Comparison of ENCODE assay signal across 10 mouse cellular contexts in the genomic region with DNA sequence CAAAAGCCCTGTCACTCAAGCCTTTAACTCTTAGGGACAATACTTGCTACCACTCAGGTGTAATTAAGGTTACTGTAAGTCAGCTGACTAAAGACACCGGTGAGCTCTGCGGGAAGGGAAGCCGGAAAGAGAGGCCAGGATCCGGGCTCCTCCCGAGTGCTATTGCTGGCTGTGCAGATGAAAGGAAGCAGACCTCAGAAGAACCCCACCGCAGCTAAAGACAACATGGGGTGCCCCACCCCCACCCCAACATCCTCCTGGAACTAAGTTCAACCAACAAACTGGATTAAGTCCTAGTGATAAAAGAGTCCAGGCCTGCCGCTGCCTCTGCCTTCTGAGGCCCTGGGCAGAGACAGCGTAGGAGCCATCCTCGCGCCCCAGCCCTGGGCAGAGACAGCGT.
DNase-seq lines count a peak whose midpoint lies in the region; ATAC-seq and TF ChIP-seq lines count a peak whose summit lies in the region.
"Had no signal": no experiment of that assay in that cellular context is flagged by ENCODE, and none has a peak within 500 bp of the region (broad histone marks: within the 10 kb centered on the region; RNA-seq: fewer than 3 reads in every experiment).

No protein-coding gene starts in this region.

- intact Hi-C loops in left cerebral cortex, adult 2 months (cut with DNase I): loop anchor here (5.0 kb wide), 1 partner anchor 175 kb away; no protein-coding TSS in a partner anchor

- peaks cover 8 to 16% of the 10 kb centered on the region in 2 experiments for H3K4me1 ChIP-seq in ES-E14 (ENCODE audit: control insufficient read depth in 2 of 2, insufficient read depth in 2 of 2, low read length in 2 of 2, poor library complexity in 1 of 2)
- peaks cover 41% of the 10 kb centered on the region for H3K4me1 ChIP-seq in heart, embryonic 10.5 days
- H3K4me1 ChIP-seq in kidney, embryonic 14.5 days (ENCODE audit: control insufficient read depth, insufficient read depth, low read length): no peaks in the 10 kb centered on the region

- in situ Hi-C loops in ES-E14 (cut with MboI; ENCODE audit: low sequenced_read_pairs in 2 of 2, unreplicated experiment in 2 of 2): no loop called here

- DNase-seq in left cerebral cortex, adult 2 months (ENCODE audit: extremely low spot score in 1 of 2, low spot score in 2 of 2): no peak
- no peak for DNase-seq in left cerebral cortex, adult 8-10 months (ENCODE audit: low spot score in 2 of 2)
- no peak for DNase-seq in ES-E14 (ENCODE audit: low read depth, low spot score)
- DNase-seq in heart, embryonic 10.5 days (ENCODE audit: low spot score): no peak
- DNase-seq in naive thymus-derived CD4-positive, alpha-beta T cell, adult 2 months (ENCODE audit: low read depth): peak; percentile 77
- no peak for DNase-seq in adrenal gland, adult 18-20 months (ENCODE audit: low spot score in 2 of 2)
- DNase-seq in frontal cortex, adult 2 months (ENCODE audit: extremely low spot score in 1 of 2, low spot score in 1 of 2): no peak
- DNase-seq: right cerebral cortex, postnatal 14 days had no signal

- no peaks in the 10 kb centered on the region for H3K9me3 ChIP-seq in ES-E14 (ENCODE audit: control insufficient read depth, insufficient read depth, low read depth, low read length)
- no peaks in the 10 kb centered on the region for H3K9me3 ChIP-seq in heart, embryonic 10.5 days
- H3K9me3 ChIP-seq in kidney, embryonic 14.5 days (ENCODE audit: control insufficient read depth, low read length): no peaks in the 10 kb centered on the region
- H3K9me3 ChIP-seq: embryonic facial prominence, embryonic 15.5 days had no signal

- no peak for ATAC-seq in kidney, embryonic 14.5 days (ENCODE audit: low FRiP score, low TSS enrichment)

- H3K4me3 ChIP-seq in left cerebral cortex, adult 2 months: no peak overlapping the region
- peak overlapping the region; percentile 1 to 40; a peak in 3 of 4 replicates for H3K4me3 ChIP-seq in ES-E14 (ENCODE audit: insufficient read depth in 1 of 2, low read depth in 1 of 2, low read length in 2 of 2, poor library complexity in 1 of 2, severe bottlenecking in 1 of 2)
- peak overlapping the region; percentile 27 for H3K4me3 ChIP-seq in heart, embryonic 10.5 days
- no peak overlapping the region for H3K4me3 ChIP-seq in kidney, embryonic 14.5 days (ENCODE audit: low read length)
- H3K4me3 ChIP-seq: embryonic facial prominence, embryonic 15.5 days had no signal

- 15% methylated on average over 11 of the region's 11 CpGs for WGBS in heart, embryonic 10.5 days
- 26% methylated on average over 11 of the region's 11 CpGs for WGBS in kidney, embryonic 14.5 days

- peak overlapping the region; percentile 63 for H3K9ac ChIP-seq in ES-E14 (ENCODE audit: insufficient read depth, low read depth, low read length, poor library complexity, severe bottlenecking)
- no peak overlapping the region; the same call in 1 of the 2 replicates for H3K9ac ChIP-seq in kidney, embryonic 14.5 days (ENCODE audit: low read depth, low read length)
- H3K9ac ChIP-seq: embryonic facial prominence, embryonic 15.5 days had no signal

- no peak overlapping the region for H3K4me2 ChIP-seq in kidney, embryonic 14.5 days (replicated peaks; ENCODE audit: low read depth, low read length)
- H3K4me2 ChIP-seq: embryonic facial prominence, embryonic 15.5 days had no signal

- no peaks in the 10 kb centered on the region for H3K36me3 ChIP-seq in ES-E14 (ENCODE audit: control insufficient read depth, insufficient read depth, low read length, poor library complexity, severe bottlenecking)
- H3K36me3 ChIP-seq in heart, embryonic 10.5 days: no peaks in the 10 kb centered on the region
- no peaks in the 10 kb centered on the region for H3K36me3 ChIP-seq in kidney, embryonic 14.5 days (ENCODE audit: control insufficient read depth, insufficient read depth, low read length)
- H3K36me3 ChIP-seq: embryonic facial prominence, embryonic 15.5 days had no signal

- TF ChIP-seq CTCF in left cerebral cortex, adult 2 months (IDR thresholded peaks at IDR 0.05): no peak

- peak overlapping the region; percentile 16; the same call in 1 of the 2 replicates for H3K27ac ChIP-seq in left cerebral cortex, adult 2 months
- H3K27ac ChIP-seq in ES-E14 (ENCODE audit: insufficient read depth, low read depth, low read length, poor library complexity, severe bottlenecking): peak overlapping the region; percentile 84
- peak overlapping the region; percentile 79 for H3K27ac ChIP-seq in heart, embryonic 10.5 days
- H3K27ac ChIP-seq in kidney, embryonic 14.5 days (ENCODE audit: low read depth, low read length): no peak overlapping the region
- H3K27ac ChIP-seq: embryonic facial prominence, embryonic 15.5 days had no signal

- peaks cover 3% of the 10 kb centered on the region for H3K27me3 ChIP-seq in heart, embryonic 10.5 days (ENCODE audit: insufficient read depth, poor library complexity, severe bottlenecking)
- peaks cover 7% of the 10 kb centered on the region; the same call in 1 of the 2 replicates for H3K27me3 ChIP-seq in kidney, embryonic 14.5 days (ENCODE audit: control insufficient read depth, insufficient read depth, low read length)

TF ChIP-seq in ES-E14, 5 proteins besides CTCF, POLR2A, EP300 and RAD21:
- TF ChIP-seq HCFC1 (IDR thresholded peaks at IDR 0.05; ENCODE audit: borderline replicate concordance, insufficient read depth, low read length) (no peak), ZNF384 (IDR thresholded peaks at IDR 0.05; ENCODE audit: low read depth, low read length) (no peak), MAFK (IDR thresholded peaks at IDR 0.05; ENCODE audit: insufficient read depth, low read depth, low read length) (no peak), ZC3H11A (IDR thresholded peaks at IDR 0.05; ENCODE audit: borderline replicate concordance, low read depth, low read length) (no peak), CHD2 (IDR thresholded peaks at IDR 0.05; ENCODE audit: low read depth, low read length) (no peak)

Comparison
In these comparisons a context has a peak if more than half of its experiments do, and no peak if none do; other contexts are left out.
1. H3K4me3 ChIP-seq: peak in ES-E14 (2 of 2) and heart, embryonic 10.5 days (single experiment); none in left cerebral cortex, adult 2 months (single experiment) and kidney, embryonic 14.5 days (single experiment).